Mouse (Mus musculus): ENCODE results near the gene Rhag. TPM values are rescaled to one million over a fixed set of nuclear protein-coding genes. Genes with fewer than 3 reads are reported as not detected.
A peak's percentile ranks its signal among the peaks of the same experiment; 100 is the strongest.

The Rhag gene
- polyA plus RNA-seq, 1 experiment from 2014 or later: 0.42 TPM

GRCm38 (mm10) chr17:40855065-40855464 is 44.1 kb downstream of the Rhag start:
- Histone ChIP-seq H3K9ac (ENCODE audit: low read depth, low read length) (no peak overlapping the region), H3K9me3 (ENCODE audit: control insufficient read depth, low read length) (no peaks in the 10 kb centered on the region), H3K4me1 (ENCODE audit: control insufficient read depth, insufficient read depth, low read length) (no peaks in the 10 kb centered on the region), H3K27me3 (replicated peaks; ENCODE audit: control insufficient read depth, insufficient read depth, low read length) (no peaks in the 10 kb centered on the region), H3K36me3 (ENCODE audit: control insufficient read depth, insufficient read depth, low read length) (no peaks in the 10 kb centered on the region), H3K4me2 (ENCODE audit: low read depth, low read length) (no peak overlapping the region), H3K27ac (replicated peaks; ENCODE audit: low read depth, low read length) (no peak overlapping the region), H3K4me3 (ENCODE audit: low read depth, low read length) (no peak overlapping the region)
- ATAC-seq (ENCODE audit: low read depth) (no peak), DNase-seq (ENCODE audit: low spot score) (no peak)

- no peaks in the 10 kb centered on the region for H3K9me3 ChIP-seq (ENCODE audit: control insufficient read depth, low read length)
- no peaks in the 10 kb centered on the region for H3K36me3 ChIP-seq (ENCODE audit: control insufficient read depth, insufficient read depth, low read length)
- DNase-seq (ENCODE audit: low spot score): no peak
- no peaks in the 10 kb centered on the region for H3K27me3 ChIP-seq (replicated peaks; ENCODE audit: control insufficient read depth, insufficient read depth, low read length)
- no peak overlapping the region for H3K27ac ChIP-seq (replicated peaks; ENCODE audit: low read depth, low read length)
- ATAC-seq (ENCODE audit: low read depth): no peak
- H3K4me1 ChIP-seq (ENCODE audit: control insufficient read depth, insufficient read depth, low read length): no peaks in the 10 kb centered on the region
- no peak overlapping the region for H3K4me3 ChIP-seq (ENCODE audit: low read depth, low read length)
- H3K9ac ChIP-seq (ENCODE audit: low read depth, low read length): no peak overlapping the region
- H3K4me2 ChIP-seq (ENCODE audit: low read depth, low read length): no peak overlapping the region
- 82% methylated on average over 10 of the region's 10 CpGs for whole genome bisulfite sequencing
Observed at GRCm38 (mm10) chr17:40868952-40869747, 58.2 kb downstream of the Rhag start.

GRCm38 (mm10) chr17:40872626-40873025 is 61.7 kb downstream of the Rhag start:
- H3K9ac ChIP-seq (ENCODE audit: low read depth, low read length): no peak overlapping the region
- DNase-seq (ENCODE audit: low spot score) (no peak), ATAC-seq (ENCODE audit: low read depth) (no peak)
- 91% methylated on average over 6 of the region's 6 CpGs for WGBS
- H3K27me3 ChIP-seq (replicated peaks; ENCODE audit: control insufficient read depth, insufficient read depth, low read length): no peaks in the 10 kb centered on the region
- no peak overlapping the region for H3K4me3 ChIP-seq (ENCODE audit: low read depth, low read length)
- no peaks in the 10 kb centered on the region for H3K36me3 ChIP-seq (ENCODE audit: control insufficient read depth, insufficient read depth, low read length)
- H3K9me3 ChIP-seq (ENCODE audit: control insufficient read depth, low read length): no peaks in the 10 kb centered on the region
- peaks cover 2% of the 10 kb centered on the region; the same call in 1 of the 2 replicates for H3K4me1 ChIP-seq (ENCODE audit: control insufficient read depth, insufficient read depth, low read length)
- H3K27ac ChIP-seq (replicated peaks; ENCODE audit: low read depth, low read length): no peak overlapping the region
- no peak overlapping the region for H3K4me2 ChIP-seq (ENCODE audit: low read depth, low read length)

DNA sequence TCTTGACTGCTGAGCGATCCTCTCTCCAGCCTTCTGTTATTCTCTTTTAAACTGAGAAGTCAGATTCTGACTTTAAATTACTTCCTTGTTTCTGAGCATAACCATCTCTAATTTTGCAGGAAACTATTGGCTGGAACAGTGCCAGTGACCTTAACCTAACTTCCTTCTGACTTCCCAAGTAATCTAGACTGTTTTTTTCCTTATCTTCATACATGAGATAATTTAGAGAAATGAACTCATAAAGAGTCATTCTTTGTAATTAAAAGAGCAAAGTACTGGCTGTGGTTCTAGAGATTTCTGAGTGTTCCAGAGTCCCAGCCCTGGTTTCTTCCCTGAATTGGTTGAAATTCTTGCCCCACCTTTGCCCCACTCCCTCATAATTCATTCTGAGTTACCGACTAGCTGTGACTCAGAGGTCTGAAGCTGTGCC is 62.7 kb downstream of the Rhag start:
- Histone ChIP-seq H3K27ac (replicated peaks; ENCODE audit: low read depth, low read length) (no peak overlapping the region), H3K4me2 (ENCODE audit: low read depth, low read length) (no peak overlapping the region), H3K9ac (ENCODE audit: low read depth, low read length) (no peak overlapping the region), H3K4me3 (ENCODE audit: low read depth, low read length) (no peak overlapping the region), H3K27me3 (replicated peaks; ENCODE audit: control insufficient read depth, insufficient read depth, low read length) (no peaks in the 10 kb centered on the region), H3K9me3 (ENCODE audit: control insufficient read depth, low read length) (no peaks in the 10 kb centered on the region), H3K36me3 (ENCODE audit: control insufficient read depth, insufficient read depth, low read length) (no peaks in the 10 kb centered on the region), H3K4me1 (ENCODE audit: control insufficient read depth, insufficient read depth, low read length) (peaks cover 5% of the 10 kb centered on the region; the same call in 1 of the 2 replicates)
- no peak for ATAC-seq (ENCODE audit: low read depth)
- DNase-seq (ENCODE audit: low spot score): no peak
- WGBS: 46% methylated on average over 2 of the region's 2 CpGs

GRCm38 (mm10) chr17:40874701-40875100 is 63.8 kb downstream of the Rhag start:
- no peak for DNase-seq (ENCODE audit: low spot score)
- Histone ChIP-seq H3K4me2 (ENCODE audit: low read depth, low read length) (no peak overlapping the region), H3K36me3 (ENCODE audit: control insufficient read depth, insufficient read depth, low read length) (no peaks in the 10 kb centered on the region), H3K4me1 (ENCODE audit: control insufficient read depth, insufficient read depth, low read length) (peaks cover 5% of the 10 kb centered on the region; the same call in 1 of the 2 replicates), H3K9me3 (ENCODE audit: control insufficient read depth, low read length) (no peaks in the 10 kb centered on the region), H3K9ac (ENCODE audit: low read depth, low read length) (no peak overlapping the region), H3K4me3 (ENCODE audit: low read depth, low read length) (no peak overlapping the region), H3K27ac (replicated peaks; ENCODE audit: low read depth, low read length) (no peak overlapping the region), H3K27me3 (replicated peaks; ENCODE audit: control insufficient read depth, insufficient read depth, low read length) (no peaks in the 10 kb centered on the region)
- 79% methylated on average over 3 of the region's 3 CpGs for WGBS
- no peak for ATAC-seq (ENCODE audit: low read depth)

DNA sequence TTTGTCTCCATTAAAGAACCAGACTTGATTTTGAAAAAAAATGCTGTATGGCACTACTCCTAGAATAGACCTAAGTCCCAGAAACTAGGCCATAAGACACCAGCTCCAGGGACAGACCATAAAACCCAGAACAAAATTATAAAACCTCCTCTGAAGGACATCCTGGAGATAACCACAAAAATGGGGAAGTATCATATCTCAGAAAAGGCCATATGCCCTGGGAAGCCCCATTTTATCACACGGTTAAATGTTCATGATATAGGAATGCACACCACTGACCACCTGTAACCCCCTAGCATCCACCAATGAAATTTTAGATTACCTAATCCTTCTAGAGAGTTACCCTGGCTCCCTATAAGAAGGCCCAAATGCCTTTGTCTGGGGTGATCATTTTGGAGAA is 64.6 kb downstream of the Rhag start:
- ATAC-seq (ENCODE audit: low read depth) (no peak), DNase-seq (ENCODE audit: low spot score) (no peak)
- Histone ChIP-seq H3K36me3 (ENCODE audit: control insufficient read depth, insufficient read depth, low read length) (no peaks in the 10 kb centered on the region), H3K27ac (replicated peaks; ENCODE audit: low read depth, low read length) (no peak overlapping the region), H3K4me3 (ENCODE audit: low read depth, low read length) (no peak overlapping the region), H3K9me3 (ENCODE audit: control insufficient read depth, low read length) (no peaks in the 10 kb centered on the region), H3K27me3 (replicated peaks; ENCODE audit: control insufficient read depth, insufficient read depth, low read length) (no peaks in the 10 kb centered on the region), H3K4me2 (ENCODE audit: low read depth, low read length) (no peak overlapping the region), H3K4me1 (ENCODE audit: control insufficient read depth, insufficient read depth, low read length) (peaks cover 7% of the 10 kb centered on the region; the same call in 1 of the 2 replicates), H3K9ac (ENCODE audit: low read depth, low read length) (no peak overlapping the region)
- 89% methylated on average over 1 of the region's 1 CpGs for WGBS

GRCm38 (mm10) chr17:40877741-40878140 is 66.8 kb downstream of the Rhag start:
- Histone ChIP-seq H3K4me1 (ENCODE audit: control insufficient read depth, insufficient read depth, low read length) (peaks cover 11% of the 10 kb centered on the region), H3K9ac (ENCODE audit: low read depth, low read length) (no peak overlapping the region), H3K27ac (replicated peaks; ENCODE audit: low read depth, low read length) (no peak overlapping the region), H3K4me2 (ENCODE audit: low read depth, low read length) (peak overlapping the region; percentile 85; the same call in 1 of the 2 replicates), H3K9me3 (ENCODE audit: control insufficient read depth, low read length) (no peaks in the 10 kb centered on the region), H3K4me3 (ENCODE audit: low read depth, low read length) (no peak overlapping the region), H3K27me3 (replicated peaks; ENCODE audit: control insufficient read depth, insufficient read depth, low read length) (no peaks in the 10 kb centered on the region), H3K36me3 (ENCODE audit: control insufficient read depth, insufficient read depth, low read length) (no peaks in the 10 kb centered on the region)
- no peak for ATAC-seq (ENCODE audit: low read depth)
- 47% methylated on average over 3 of the region's 3 CpGs for WGBS
- no peak for DNase-seq (ENCODE audit: low spot score)

GRCm38 (mm10) chr17:40879528-40879923 is 68.6 kb downstream of the Rhag start:
- H3K9ac ChIP-seq (ENCODE audit: low read depth, low read length): peak overlapping the region; percentile 69
- H3K36me3 ChIP-seq (ENCODE audit: control insufficient read depth, insufficient read depth, low read length): no peaks in the 10 kb centered on the region
- peaks cover 11% of the 10 kb centered on the region for H3K4me1 ChIP-seq (ENCODE audit: control insufficient read depth, insufficient read depth, low read length)
- 15% methylated on average over 6 of the region's 6 CpGs for WGBS
- no peak overlapping the region for H3K27ac ChIP-seq (replicated peaks; ENCODE audit: low read depth, low read length)
- no peaks in the 10 kb centered on the region for H3K27me3 ChIP-seq (replicated peaks; ENCODE audit: control insufficient read depth, insufficient read depth, low read length)
- peak overlapping the region; percentile 85 for H3K4me2 ChIP-seq (ENCODE audit: low read depth, low read length)
- H3K4me3 ChIP-seq (ENCODE audit: low read depth, low read length): peak overlapping the region; percentile 52
- ATAC-seq (ENCODE audit: low read depth) (no peak), DNase-seq (ENCODE audit: low spot score) (no peak)
- no peaks in the 10 kb centered on the region for H3K9me3 ChIP-seq (ENCODE audit: control insufficient read depth, low read length)
